Mouse (Mus musculus) Muller cell, postnatal 12 days (primary cell): ENCODE measurements around the gene Iqsec1.

Source experiments
- DNase-seq: peaks from one replicate; pipeline ENCODE4 v3.0.0-alpha.2; 2015; ENCODE audit errors: inconsistent ontology term

Gene Iqsec1

DNA sequence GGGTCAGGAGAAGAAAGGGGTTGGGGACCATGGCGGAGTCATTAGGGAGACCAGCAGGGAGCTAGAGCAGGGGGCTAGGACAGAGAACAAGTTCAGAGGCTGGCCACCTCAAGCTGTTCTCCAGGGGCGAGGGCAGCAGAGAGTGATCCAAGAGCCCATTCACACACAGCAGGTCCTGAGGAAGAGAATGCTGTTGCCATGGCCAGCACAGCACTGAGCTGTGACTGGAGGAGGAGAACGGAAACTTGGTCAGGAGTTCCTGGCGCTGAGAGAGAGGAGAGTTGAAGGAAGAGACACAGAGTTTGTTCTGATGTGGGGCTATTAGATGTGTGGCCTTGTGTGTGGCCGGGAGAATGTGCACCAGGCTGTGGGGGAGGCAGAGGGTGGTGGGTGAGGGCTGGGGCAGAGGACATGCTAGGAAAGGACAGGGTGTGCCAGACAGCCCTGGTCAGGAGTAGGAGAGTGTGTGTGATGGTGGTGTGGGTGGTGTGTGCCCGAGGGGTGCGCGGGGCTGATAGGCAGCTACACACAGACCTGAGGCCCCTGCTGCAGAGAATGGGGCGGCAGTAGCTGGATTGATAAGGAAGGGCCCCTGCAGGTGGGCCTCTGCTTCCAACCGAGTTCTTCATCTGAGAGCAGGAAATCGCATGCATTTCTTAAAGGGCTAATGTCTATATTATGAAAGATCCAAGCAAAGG, 365.6 kb downstream of the Iqsec1 start:
- DNase-seq, result peak; percentile 9

DNA sequence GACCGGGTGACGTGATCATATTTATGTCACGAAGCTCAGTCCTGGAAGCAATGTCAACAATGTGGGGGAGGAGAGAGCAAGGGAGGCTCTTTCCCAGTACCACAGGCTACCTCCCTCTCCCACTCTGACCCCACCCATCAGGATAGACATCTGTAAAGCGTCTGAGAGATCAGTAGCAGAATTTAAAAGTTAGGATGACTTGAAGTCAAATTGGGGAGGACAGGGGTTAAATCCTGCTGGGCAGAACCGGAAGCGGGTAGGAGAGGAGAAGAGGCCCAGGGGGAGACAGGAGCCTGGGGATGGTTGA, 366.9 kb downstream of the Iqsec1 start:
- DNase-seq, result no peak

DNA sequence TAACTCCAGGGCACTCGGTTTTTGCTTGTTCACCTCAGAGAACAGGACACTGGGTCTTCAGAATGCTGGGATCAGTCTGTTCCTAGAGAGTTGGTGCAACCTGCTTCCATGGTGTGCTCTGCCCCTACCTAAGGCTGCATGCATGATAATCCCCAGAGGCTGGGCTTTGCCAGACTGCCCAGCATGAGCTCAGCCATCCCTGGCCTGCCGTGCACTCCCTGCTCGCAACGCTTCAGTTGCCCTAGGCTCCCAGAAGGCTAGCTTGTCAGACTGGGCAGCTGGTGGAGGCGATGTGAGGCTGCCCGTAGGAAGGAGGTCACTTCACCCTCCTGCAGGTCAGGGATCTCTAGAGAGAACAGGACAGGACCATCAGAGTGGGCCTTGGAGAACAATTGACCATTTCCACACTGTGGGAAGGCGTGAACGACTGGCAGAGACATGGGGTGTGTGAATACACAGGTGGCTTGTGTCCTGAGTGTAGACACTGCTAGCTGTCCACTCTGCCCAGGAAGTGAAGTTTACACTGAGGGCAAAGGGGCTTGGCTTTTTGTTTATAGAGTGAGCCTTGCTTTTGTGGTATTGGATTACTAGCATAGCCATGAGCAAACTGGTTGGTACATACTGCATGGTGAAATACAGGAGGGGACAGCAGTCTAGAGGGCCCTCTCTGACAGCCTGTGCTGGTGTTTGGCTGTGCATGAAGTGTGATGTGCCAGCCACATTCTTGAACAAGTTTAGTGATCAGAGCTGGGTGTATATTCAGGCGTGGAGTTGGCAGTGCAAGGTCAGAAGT, 367.5 kb downstream of the Iqsec1 start:
- DNase-seq, result no peak

DNA sequence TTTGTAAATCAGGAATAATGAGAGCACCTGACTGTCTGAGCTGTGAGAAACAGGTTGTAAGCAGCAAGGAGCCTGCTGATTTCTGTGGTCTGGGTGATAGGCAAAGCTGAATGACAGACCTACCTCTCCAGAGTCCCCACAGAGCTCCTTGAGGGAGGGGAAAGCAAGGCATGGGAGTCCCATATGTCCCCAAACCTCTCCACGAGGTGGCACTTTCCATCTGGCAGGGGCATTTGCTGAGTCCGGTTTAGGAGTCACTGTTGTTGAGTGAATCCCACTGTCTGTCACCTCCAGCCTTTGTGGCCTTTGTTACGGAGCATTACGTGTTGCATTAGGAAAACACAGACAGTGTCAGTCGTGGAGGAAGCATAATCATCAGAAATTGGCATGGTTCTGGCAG, 368.5 kb downstream of the Iqsec1 start:
- no peak for DNase-seq

DNA sequence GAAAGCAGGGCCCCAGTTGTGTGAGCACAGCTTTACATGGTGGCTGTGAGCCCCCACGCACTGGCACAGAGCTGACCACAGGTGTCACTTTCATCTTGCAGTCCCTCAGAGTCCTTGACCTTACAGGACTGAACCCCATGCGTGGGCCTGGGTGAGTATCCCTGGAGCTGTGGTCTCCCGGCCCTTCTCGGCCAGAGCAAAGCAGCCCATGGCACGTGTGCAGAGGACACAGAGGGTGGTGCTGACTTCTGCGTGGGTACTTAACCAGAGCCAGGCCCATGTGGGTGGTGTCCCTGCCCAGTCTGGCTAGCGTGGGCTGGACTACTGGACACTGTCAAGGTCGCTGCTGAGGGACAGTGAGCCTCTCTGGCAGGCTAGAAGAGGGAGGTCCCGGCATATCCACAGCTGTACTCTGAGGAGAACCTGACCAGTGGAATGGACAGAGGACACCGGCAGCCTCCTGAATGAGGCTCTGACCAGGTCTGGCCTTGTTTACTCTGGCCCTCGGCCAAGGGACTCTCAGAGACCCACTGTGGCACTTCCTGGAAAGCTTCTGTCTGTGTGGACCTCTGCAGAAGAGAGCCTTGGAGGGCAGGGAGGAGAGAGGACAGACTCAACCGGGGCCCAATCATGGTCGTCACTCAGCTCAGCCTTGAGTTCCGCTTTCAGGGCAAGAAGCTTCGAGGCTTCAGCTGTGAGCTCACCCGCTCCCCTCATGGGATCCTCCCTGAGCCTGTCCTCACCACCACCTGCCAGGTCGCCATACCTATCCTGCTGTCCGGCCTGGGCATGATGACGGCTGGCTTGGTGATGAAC, 369.5 kb downstream of the Iqsec1 start:
- no peak for DNase-seq

DNA sequence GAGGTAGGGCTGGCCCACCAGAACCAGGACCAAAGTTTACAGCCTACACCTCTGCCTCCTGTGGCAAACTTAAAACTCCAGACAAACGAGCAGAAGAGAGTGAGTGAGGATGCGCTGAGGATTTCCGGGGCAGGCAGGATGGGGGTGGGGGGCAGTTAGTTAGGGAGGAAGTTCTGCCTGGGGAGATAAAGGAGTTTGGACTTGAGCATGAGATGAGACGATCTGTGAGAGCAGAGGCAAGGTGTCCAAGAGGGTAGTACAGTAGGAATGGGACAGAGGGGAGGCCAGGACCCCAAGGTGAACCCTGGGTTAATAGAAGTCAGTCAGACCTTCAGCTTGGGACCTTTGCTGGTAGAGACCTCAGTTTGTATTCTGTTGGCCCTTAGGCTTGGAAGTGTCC, 370.2 kb downstream of the Iqsec1 start:
- DNase-seq, result no peak

DNA sequence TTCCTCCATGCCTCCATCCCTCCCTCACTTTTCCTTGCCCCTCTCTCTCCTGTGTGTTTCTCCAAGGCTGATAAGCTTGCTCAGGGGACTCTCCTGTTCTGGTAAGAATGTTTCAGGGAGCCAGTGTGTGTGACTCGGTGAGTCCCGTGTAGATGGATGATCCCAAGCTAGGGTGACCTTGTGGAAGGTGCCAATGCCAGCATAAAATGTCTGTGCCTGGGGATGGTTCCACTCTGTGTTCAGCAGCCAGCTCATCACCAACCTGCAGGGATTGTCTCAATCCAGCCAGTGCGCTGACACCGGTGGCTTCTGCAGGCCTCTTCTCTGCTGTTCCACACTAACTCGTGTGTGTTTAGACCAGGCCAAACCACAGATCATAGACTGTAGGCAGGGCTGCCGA, 372.0 kb downstream of the Iqsec1 start:
- no peak for DNase-seq

DNA sequence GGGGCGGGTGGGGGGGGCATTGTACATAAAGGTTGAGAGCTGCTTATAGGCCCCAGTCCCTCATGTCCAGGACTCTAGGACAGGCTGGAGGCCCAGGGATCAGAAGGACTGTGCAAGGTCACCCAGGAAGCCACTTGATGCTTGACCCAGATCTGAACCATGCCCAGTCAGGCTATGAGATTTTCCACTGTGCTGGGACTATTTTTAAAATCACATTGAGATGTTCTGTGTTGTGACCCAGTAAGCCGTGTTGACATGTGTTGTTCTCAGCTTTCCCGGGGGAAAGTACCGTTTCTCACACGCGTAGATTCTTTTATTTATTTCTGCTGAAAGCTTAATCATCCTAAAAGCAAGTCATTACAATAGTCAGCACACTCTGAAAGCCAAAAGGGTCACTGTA, 372.5 kb downstream of the Iqsec1 start:
- DNase-seq, result no peak

DNA sequence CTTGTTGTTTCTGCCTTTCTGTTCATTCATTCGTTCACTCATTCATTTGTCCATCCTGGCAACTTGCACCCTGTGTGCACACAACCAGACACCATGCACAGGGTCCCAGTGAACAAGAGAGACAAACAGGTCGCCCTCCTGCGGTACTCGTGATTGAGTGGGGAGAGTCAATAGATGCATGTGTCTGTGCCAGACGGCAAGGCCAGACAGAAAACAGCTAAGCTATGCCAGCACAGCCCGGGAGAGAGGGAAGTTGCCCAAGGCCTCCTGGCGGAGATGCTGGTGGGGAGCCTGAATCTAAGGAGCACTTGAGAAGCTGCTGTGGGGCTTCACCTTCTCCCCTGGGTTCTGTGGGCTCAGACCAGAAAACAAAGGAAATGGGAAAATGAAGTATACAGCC, 373.1 kb downstream of the Iqsec1 start:
- DNase-seq, result no peak

DNA sequence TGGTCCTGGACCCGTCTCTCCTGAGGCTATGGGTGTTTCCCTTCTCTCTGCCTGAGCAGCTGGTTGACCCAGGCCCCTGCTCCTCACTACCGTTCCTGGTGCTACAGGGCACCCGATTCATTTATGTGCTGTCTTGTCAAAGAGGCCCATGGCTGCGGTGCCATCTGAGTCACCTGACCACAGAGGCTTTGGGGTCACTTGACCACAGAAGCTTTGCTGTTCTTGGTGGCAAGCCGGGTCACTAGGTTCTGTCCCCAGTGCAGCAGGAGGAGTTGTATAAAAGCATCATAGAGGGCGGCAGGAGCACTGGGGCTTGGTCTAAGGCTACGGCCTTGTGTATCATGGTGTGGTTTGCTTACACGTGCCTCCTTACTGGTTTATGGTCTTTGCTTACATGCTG, 375.2 kb downstream of the Iqsec1 start:
- peak; percentile 20 for DNase-seq

DNA sequence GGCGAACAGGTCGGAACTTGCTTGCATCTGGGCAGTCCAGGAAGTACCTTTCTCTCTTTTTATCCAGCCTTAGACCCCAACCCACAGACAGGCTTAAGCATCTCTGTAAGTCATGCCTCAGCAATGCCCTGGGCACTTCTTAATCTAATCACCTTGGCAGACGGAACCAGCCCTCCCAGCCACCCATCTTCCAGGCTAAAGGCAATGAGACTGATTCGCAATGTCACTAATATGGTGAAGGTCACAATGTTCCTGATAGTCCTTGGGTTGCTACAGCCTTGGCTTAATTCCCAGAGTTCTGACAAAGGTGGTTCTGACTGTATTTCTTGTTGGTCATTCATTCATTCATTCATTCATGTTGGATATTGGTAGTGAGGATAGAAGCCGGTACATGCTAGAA, 378.2 kb downstream of the Iqsec1 start:
- DNase-seq, result no peak

DNA sequence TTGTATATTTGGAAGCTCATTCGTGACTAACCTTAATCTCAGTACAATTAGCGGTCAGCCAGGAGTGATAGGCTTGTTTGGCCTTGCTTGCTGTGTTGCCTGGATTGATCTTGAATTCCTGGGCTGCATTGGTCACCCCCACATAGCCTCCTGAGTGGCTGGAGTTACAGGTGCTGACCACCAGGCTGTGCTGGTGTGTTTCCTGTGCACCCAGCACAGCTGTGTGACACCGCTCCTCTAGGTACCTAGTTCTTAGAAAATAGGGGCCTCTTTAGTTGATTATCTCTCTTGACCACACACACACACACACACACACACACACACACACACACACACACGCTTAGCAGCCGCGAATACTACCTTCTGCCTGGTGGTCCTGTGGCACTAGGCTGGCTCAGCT, 380.3 kb downstream of the Iqsec1 start:
- no peak for DNase-seq

DNA sequence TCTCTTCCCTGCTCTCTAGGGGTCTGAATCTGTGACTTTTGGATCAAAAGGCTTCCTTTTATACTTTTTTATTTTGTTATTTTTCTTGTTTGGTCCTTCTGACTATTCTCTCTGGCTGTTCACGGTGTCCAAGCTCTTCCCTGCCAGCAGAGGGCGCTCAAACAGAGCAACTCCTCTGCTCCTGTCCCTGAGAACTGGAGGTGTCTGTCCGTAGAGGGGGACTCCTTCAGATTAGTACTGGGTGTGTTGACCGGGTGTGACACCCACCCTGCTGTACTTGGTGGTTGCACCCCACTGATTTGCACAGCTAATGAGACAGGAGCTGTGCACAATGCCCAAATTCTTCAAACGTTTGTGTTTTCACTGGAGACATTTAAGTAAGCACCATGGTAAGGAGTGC, 381.3 kb downstream of the Iqsec1 start:
- peak; percentile 43 for DNase-seq

DNA sequence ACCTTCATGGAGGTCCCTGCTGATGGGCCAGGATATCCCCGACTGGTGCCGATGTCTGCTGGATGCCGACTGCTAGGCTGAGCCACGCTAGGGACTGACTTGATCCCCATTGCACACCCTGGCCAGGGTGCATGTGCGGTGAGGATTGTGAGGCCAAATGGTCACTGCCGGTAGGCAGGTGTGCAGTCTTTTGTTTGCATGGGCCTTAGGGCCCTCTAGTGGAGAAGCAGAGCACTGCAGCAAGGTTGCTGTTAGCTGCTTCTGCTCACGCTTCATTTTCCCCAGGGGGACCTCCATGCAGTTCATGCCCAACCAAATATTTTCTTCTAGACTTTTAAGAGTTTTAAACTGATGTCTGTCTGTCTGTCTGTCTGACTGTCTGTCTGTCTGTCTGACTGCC, 381.9 kb downstream of the Iqsec1 start:
- DNase-seq, result peak; percentile 39
